Mouse (Mus musculus): ENCODE results near the gene Abhd2. TPM values are rescaled to one million over a fixed set of nuclear protein-coding genes. Genes with fewer than 3 reads are reported as not detected.

Abhd2 gene
- polyA plus RNA-seq, 1 experiment from 2014 or later, result 4.9 TPM

DNA sequence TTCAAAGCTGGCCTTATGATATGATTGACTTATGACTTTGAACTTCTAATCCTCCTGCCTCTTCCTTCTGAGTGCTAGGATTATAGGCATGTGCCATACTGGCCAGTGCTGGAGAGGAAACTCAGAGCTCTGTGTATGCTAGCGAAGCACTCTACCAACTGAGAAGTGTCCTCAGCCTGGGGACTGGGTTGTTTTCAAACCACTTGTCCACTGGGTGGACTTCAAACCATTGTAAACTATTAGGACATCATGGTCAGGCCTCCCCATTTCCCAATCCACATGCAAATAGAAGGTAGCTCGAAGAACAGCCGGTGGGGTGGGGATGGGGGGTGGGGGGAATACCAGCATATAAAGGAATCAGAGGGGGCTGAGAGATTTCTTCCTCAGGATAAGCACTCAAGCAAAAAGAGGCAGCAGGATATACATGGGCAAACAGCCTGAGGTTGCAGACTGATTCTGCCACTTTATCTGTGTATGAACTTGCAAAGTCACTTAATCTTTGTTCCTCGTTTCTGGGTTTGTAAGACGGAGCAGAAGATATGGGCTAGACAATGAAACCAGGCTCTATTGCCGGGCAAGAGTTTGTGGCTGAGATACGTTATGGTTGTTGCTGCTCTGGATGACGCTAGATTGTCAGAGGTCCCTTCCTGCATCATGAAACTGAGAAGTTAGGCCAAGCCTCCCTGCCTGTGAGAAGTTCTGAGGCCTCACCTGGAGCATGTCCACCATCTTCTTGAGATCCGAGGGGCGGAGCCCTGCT is 103.7 kb downstream of the Abhd2 start:
- Histone ChIP-seq H3K4me2 (no peak overlapping the region), H3K27me3 (ENCODE audit: control insufficient read depth, insufficient read depth, low read length) (no peaks in the 10 kb centered on the region)
- 76% methylated on average over 10 of the region's 10 CpGs for WGBS (ENCODE audit: insufficient replicate concordance)

DNA sequence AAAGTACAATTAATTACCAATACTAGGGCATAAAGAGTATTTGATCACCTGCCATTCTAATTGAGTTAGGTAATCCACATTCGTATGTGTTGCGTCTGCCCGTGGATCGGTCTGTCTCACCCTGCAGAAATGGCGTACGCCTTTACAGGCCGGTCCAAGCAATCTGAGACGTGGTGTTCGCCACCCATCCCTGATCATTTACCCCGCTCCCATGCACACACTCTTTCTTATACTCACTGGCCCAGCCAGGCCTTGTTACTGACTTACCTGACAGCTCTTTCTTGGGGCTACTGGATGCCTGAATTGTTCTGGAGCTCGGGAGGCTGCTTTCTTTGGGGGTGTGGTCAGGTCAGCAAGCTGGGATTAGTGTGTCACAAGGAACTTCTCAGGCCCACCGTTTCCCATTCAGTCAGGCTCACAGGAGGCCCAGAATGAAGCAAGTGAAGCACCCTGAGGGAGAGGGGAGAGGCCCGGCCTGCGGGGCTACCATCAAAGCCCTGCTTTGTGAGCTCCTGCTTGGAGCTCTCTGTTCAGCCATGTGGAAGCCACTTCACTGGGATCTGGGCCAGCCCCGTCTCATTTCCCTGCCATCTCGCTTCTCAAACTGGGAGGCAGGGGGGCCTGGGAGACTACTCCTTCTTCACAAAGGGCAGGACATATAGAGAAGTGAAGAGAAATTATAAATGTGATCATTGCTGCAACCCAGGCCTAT is 113.6 kb downstream of the Abhd2 start, which contains the start of gene Rlbp1:
Gene Rlbp1 (minus strand): TSS at position 627 of the 712 bp plus-strand sequence.
- no peaks in the 10 kb centered on the region for H3K9me3 ChIP-seq (replicated peaks; ENCODE audit: control insufficient read depth, low read length)
- H3K27ac ChIP-seq (ENCODE audit: low read depth, low read length), result no peak within 1 kb of the TSS
- H3K9ac ChIP-seq (ENCODE audit: low read depth, low read length), result no peak within 1 kb of the TSS
- H3K27me3 ChIP-seq (ENCODE audit: control insufficient read depth, insufficient read depth, low read length), result no peaks in the 10 kb centered on the region
- no peaks in the 10 kb centered on the region for H3K4me1 ChIP-seq (ENCODE audit: control insufficient read depth, insufficient read depth, low read length)
- 69% methylated on average over 16 of the region's 16 CpGs for WGBS (ENCODE audit: insufficient replicate concordance)
- no peaks in the 10 kb centered on the region for H3K36me3 ChIP-seq (ENCODE audit: control insufficient read depth, insufficient read depth, low read length)
- ATAC-seq (replicated peaks; ENCODE audit: insufficient number of reproducible peaks, low FRiP score, low TSS enrichment), result no peak
- no peak within 1 kb of the TSS for H3K4me3 ChIP-seq (ENCODE audit: low read depth, low read length)
- no peak within 1 kb of the TSS for H3K4me2 ChIP-seq

More for the DNA sequence above, 103.7 kb downstream of the Abhd2 start:
- ATAC-seq (replicated peaks; ENCODE audit: insufficient number of reproducible peaks, low FRiP score, low TSS enrichment), result no peak
- Histone ChIP-seq H3K4me3 (ENCODE audit: low read depth, low read length) (no peak overlapping the region), H3K4me1 (ENCODE audit: control insufficient read depth, insufficient read depth, low read length) (no peaks in the 10 kb centered on the region), H3K36me3 (ENCODE audit: control insufficient read depth, insufficient read depth, low read length) (no peaks in the 10 kb centered on the region), H3K27ac (ENCODE audit: low read depth, low read length) (no peak overlapping the region), H3K9ac (ENCODE audit: low read depth, low read length) (no peak overlapping the region), H3K9me3 (replicated peaks; ENCODE audit: control insufficient read depth, low read length) (no peaks in the 10 kb centered on the region)

GRCm38 (mm10) chr7:79387140-79387539 is 114.1 kb downstream of the Abhd2 start:
- no peak for ATAC-seq (replicated peaks; ENCODE audit: insufficient number of reproducible peaks, low FRiP score, low TSS enrichment)
- H3K4me2 ChIP-seq, result no peak overlapping the region
- WGBS (ENCODE audit: insufficient replicate concordance), result 68% methylated on average over 8 of the region's 8 CpGs
- no peaks in the 10 kb centered on the region for H3K27me3 ChIP-seq (ENCODE audit: control insufficient read depth, insufficient read depth, low read length)
- H3K27ac ChIP-seq (ENCODE audit: low read depth, low read length), result no peak overlapping the region
- H3K4me3 ChIP-seq (ENCODE audit: low read depth, low read length), result no peak overlapping the region
- no peaks in the 10 kb centered on the region for H3K36me3 ChIP-seq (ENCODE audit: control insufficient read depth, insufficient read depth, low read length)
- H3K9ac ChIP-seq (ENCODE audit: low read depth, low read length), result no peak overlapping the region
- no peaks in the 10 kb centered on the region for H3K9me3 ChIP-seq (replicated peaks; ENCODE audit: control insufficient read depth, low read length)
- H3K4me1 ChIP-seq (ENCODE audit: control insufficient read depth, insufficient read depth, low read length), result no peaks in the 10 kb centered on the region

DNA sequence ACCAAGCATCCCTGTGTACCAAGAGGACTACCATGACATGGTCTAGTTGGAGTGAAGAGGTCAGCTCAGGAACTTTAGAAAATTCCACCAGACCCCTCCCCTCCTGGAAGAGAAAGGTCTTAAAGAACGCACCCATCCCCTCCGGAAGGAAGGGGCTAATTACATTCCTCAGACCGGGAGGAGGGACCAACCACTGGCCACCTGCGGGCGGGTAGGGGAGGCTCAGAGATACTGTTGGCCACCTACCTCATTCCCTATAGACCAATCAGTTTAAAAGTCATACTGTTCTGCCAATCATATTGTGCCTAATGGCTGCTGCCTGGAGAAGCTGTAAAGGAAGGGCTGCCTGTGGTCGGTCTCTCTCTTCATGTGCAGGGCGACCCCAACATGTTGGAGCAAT is 115.0 kb downstream of the Abhd2 start:
- Histone ChIP-seq H3K27me3 (ENCODE audit: control insufficient read depth, insufficient read depth, low read length) (no peaks in the 10 kb centered on the region), H3K9me3 (replicated peaks; ENCODE audit: control insufficient read depth, low read length) (no peaks in the 10 kb centered on the region), H3K27ac (ENCODE audit: low read depth, low read length) (no peak overlapping the region), H3K36me3 (ENCODE audit: control insufficient read depth, insufficient read depth, low read length) (no peaks in the 10 kb centered on the region), H3K4me2 (no peak overlapping the region), H3K9ac (ENCODE audit: low read depth, low read length) (no peak overlapping the region), H3K4me1 (ENCODE audit: control insufficient read depth, insufficient read depth, low read length) (no peaks in the 10 kb centered on the region), H3K4me3 (ENCODE audit: low read depth, low read length) (no peak overlapping the region)
- no peak for ATAC-seq (replicated peaks; ENCODE audit: insufficient number of reproducible peaks, low FRiP score, low TSS enrichment)
- WGBS (ENCODE audit: insufficient replicate concordance), result 51% methylated on average over 7 of the region's 7 CpGs

GRCm38 (mm10) chr7:79388671-79389206 is 115.7 kb downstream of the Abhd2 start:
- H3K27ac ChIP-seq (ENCODE audit: low read depth, low read length), result no peak overlapping the region
- H3K36me3 ChIP-seq (ENCODE audit: control insufficient read depth, insufficient read depth, low read length), result no peaks in the 10 kb centered on the region
- H3K9me3 ChIP-seq (replicated peaks; ENCODE audit: control insufficient read depth, low read length), result no peaks in the 10 kb centered on the region
- H3K4me3 ChIP-seq (ENCODE audit: low read depth, low read length), result no peak overlapping the region
- no peak overlapping the region for H3K4me2 ChIP-seq
- 74% methylated on average over 7 of the region's 7 CpGs for WGBS (ENCODE audit: insufficient replicate concordance)
- no peaks in the 10 kb centered on the region for H3K4me1 ChIP-seq (ENCODE audit: control insufficient read depth, insufficient read depth, low read length)
- ATAC-seq (replicated peaks; ENCODE audit: insufficient number of reproducible peaks, low FRiP score, low TSS enrichment), result no peak
- no peaks in the 10 kb centered on the region for H3K27me3 ChIP-seq (ENCODE audit: control insufficient read depth, insufficient read depth, low read length)
- H3K9ac ChIP-seq (ENCODE audit: low read depth, low read length), result no peak overlapping the region

- H3K9me3 ChIP-seq (replicated peaks; ENCODE audit: control insufficient read depth, low read length), result no peaks in the 10 kb centered on the region
- WGBS (ENCODE audit: insufficient replicate concordance), result 48% methylated on average over 5 of the region's 5 CpGs
- no peak for ATAC-seq (replicated peaks; ENCODE audit: insufficient number of reproducible peaks, low FRiP score, low TSS enrichment)
- H3K27ac ChIP-seq (ENCODE audit: low read depth, low read length), result no peak overlapping the region
- H3K36me3 ChIP-seq (ENCODE audit: control insufficient read depth, insufficient read depth, low read length), result no peaks in the 10 kb centered on the region
- no peak overlapping the region for H3K4me3 ChIP-seq (ENCODE audit: low read depth, low read length)
- no peaks in the 10 kb centered on the region for H3K4me1 ChIP-seq (ENCODE audit: control insufficient read depth, insufficient read depth, low read length)
- no peaks in the 10 kb centered on the region for H3K27me3 ChIP-seq (ENCODE audit: control insufficient read depth, insufficient read depth, low read length)
- no peak overlapping the region for H3K4me2 ChIP-seq
- no peak overlapping the region for H3K9ac ChIP-seq (ENCODE audit: low read depth, low read length)
Observed at GRCm38 (mm10) chr7:79390141-79390708, 117.2 kb downstream of the Abhd2 start.

GRCm38 (mm10) chr7:79391471-79391870 is 118.5 kb downstream of the Abhd2 start:
- Histone ChIP-seq H3K4me1 (ENCODE audit: control insufficient read depth, insufficient read depth, low read length) (no peaks in the 10 kb centered on the region), H3K9me3 (replicated peaks; ENCODE audit: control insufficient read depth, low read length) (no peaks in the 10 kb centered on the region)
- 14% methylated on average over 3 of the region's 3 CpGs for WGBS (ENCODE audit: insufficient replicate concordance)

DNA sequence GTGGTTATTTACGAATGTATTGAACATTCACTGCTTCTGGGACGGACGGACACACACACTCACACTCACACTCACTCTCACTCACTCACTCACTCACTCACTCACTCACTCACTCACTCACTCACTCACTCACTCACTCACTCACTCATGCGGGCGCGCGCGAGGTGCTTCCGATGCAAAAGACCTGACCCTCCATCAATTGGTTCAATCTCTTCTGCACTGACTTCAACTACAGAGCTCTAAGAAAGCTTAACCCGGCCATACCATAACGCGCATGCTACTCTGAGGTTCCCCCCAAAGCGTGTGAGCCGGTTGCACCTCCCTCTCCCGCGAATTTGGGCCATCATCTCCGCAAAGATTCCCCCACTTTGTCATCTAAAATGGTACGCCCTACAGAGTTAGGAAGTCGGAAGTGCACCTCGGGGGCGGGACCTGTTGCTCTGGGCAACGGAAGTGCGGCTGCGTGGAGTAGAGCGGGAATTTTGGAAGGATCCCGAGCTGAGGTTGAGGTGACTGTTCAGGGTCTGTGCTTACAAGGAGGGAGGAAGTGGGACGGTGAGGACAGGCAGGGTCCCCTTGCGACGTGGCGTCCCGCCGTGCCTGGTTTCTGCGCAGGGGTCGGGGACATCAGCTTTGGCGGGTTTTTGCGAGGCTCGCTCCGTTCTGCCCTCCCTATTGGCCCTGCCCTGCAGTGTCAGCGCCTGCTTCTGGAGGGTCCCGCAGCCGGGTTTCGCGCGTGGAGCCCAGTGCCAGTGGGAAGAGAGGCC is 119.1 kb downstream of the Abhd2 start, which contains the start of gene Fanci:
Gene Fanci (plus strand): TSS at position 47 of the 767 bp plus-strand sequence.
- WGBS (ENCODE audit: insufficient replicate concordance), result under 1% methylated on average over 44 of the region's 44 CpGs
- Histone ChIP-seq H3K4me1 (ENCODE audit: control insufficient read depth, insufficient read depth, low read length) (no peaks in the 10 kb centered on the region), H3K4me3 (ENCODE audit: low read depth, low read length) (peak within 1 kb of the TSS; percentile 72), H3K27me3 (ENCODE audit: control insufficient read depth, insufficient read depth, low read length) (no peaks in the 10 kb centered on the region), H3K4me2 (peak within 1 kb of the TSS; percentile 96), H3K36me3 (ENCODE audit: control insufficient read depth, insufficient read depth, low read length) (no peaks in the 10 kb centered on the region), H3K27ac (ENCODE audit: low read depth, low read length) (peak within 1 kb of the TSS; percentile 50), H3K9me3 (replicated peaks; ENCODE audit: control insufficient read depth, low read length) (no peaks in the 10 kb centered on the region), H3K9ac (ENCODE audit: low read depth, low read length) (peak within 1 kb of the TSS; percentile 76)
- peak; percentile 90 for ATAC-seq (replicated peaks; ENCODE audit: insufficient number of reproducible peaks, low FRiP score, low TSS enrichment)

More at GRCm38 (mm10) chr7:79391471-79391870, 118.5 kb downstream of the Abhd2 start:
- H3K4me2 ChIP-seq, result peak overlapping the region; percentile 96
- H3K4me3 ChIP-seq (ENCODE audit: low read depth, low read length), result peak overlapping the region; percentile 72
- peak overlapping the region; percentile 76 for H3K9ac ChIP-seq (ENCODE audit: low read depth, low read length)
- ATAC-seq (replicated peaks; ENCODE audit: insufficient number of reproducible peaks, low FRiP score, low TSS enrichment), result no peak
- no peaks in the 10 kb centered on the region for H3K36me3 ChIP-seq (ENCODE audit: control insufficient read depth, insufficient read depth, low read length)
- H3K27me3 ChIP-seq (ENCODE audit: control insufficient read depth, insufficient read depth, low read length), result no peaks in the 10 kb centered on the region
- peak overlapping the region; percentile 50 for H3K27ac ChIP-seq (ENCODE audit: low read depth, low read length)

Data from heart, embryonic 11.5 days (tissue).